Mouse (Mus musculus) urinary bladder, postnatal 4 days (tissue): ENCODE results near the gene Popdc3.
"Not testable (repeated sequence)": the region's sequence is repeated elsewhere in the genome, so short reads cannot be mapped to it uniquely, and the experiment has no call there.

Experiments used
- DNase-seq, 2 experiments: peaks; one replicate each; pipeline ENCODE4 v3.0.0; 2021 to 2022; ENCODE audit warnings: low spot score in 2 of 2

The Popdc3 gene

GRCm38 (mm10) chr10:45177798-45178197, at the start of gene Popdc3:
Popdc3 (plus strand) TSS chr10:45178098.
- not testable (repeated sequence) for DNase-seq

GRCm38 (mm10) chr10:45129105-45129504, 48.8 kb upstream of the Popdc3 start:
- no peak for DNase-seq

GRCm38 (mm10) chr10:45130004-45130403, 47.9 kb upstream of the Popdc3 start:
- no peak for DNase-seq

- no peak for DNase-seq
These were observed 45.5 kb upstream of the Popdc3 start for GRCm38 (mm10) chr10:45132371-45132770.

DNA sequence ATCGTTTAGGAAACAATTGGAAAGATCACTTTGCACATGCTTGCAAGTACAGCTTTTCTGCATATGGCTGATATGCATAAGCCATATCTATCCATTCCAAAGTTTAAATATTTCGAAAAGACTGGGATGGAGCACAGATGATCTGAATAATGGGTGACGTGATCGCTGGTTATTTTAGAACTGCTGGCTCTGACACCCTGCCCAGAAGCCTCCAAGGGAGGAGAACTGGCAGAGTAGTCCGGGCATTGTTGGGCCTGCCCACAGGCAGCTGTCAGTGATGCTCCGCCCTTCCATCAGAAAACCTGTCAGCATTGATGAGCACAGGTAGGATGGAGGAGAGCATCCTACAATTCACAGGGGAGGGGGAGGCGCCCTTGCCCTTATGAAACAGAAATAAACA, 41.1 kb upstream of the Popdc3 start:
- no peak for DNase-seq

GRCm38 (mm10) chr10:45139910-45140309, 38.0 kb upstream of the Popdc3 start:
- no peak for DNase-seq

- DNase-seq, result no peak
These were observed 37.3 kb upstream of the Popdc3 start for GRCm38 (mm10) chr10:45140474-45141212.

DNA sequence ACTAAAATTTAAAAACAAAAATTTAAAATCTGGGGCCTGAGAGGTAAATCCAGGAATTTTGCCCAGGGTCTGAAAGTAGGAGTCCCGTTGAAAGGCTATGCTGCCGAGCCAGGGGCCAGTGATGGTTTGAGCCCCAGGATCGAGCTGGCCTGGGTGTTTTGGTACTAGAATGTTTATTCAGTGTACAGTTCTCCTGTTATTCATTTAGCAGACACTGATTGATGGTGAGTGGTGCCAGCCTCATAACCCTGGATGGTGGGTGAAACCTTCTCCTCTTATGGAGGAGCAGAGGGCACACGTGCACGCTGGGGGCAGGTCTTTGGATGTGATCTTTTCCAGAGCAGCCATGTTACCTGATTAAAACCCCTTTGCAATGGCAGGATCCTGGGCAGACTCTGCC, 35.5 kb upstream of the Popdc3 start:
- no peak for DNase-seq

DNA sequence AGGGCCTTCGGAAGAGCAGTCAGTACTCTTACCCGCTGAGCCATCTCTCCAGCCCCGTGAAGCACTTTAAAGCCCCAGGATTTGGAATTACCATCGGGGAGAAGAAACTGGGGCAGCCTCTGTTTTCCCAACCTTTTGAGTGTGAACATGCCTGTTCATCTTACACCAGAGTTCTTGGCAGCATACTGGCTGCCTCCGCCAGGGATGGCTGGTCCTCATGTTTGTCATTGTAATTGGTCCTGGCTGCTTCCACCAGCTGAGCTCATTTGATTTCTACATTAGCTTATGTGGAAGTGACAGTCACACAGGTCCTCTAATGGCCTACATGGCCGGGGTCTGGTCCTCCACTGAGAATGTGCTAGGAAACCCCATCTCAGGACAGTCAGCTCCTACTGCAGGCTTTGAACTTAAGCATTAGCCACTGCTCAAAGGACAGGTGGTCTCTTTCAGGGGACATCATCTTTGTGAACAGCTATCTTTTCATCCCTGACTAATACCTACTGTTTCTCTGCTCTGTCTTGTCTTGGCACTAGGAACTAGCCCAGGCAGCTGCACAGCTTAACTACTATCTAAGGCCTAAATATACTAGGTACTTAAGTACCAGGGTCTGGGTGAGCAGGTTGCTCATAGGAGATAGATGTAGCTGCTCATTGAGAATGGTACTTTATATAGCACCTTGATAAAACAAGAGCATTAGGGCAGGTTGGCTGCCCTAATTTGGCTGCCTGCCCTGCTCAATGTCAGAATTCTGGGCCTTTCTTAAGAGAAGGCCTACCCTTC, 33.7 kb upstream of the Popdc3 start:
- no peak for DNase-seq

- DNase-seq, result no peak
These were observed 31.1 kb upstream of the Popdc3 start for GRCm38 (mm10) chr10:45146821-45147220.

DNA sequence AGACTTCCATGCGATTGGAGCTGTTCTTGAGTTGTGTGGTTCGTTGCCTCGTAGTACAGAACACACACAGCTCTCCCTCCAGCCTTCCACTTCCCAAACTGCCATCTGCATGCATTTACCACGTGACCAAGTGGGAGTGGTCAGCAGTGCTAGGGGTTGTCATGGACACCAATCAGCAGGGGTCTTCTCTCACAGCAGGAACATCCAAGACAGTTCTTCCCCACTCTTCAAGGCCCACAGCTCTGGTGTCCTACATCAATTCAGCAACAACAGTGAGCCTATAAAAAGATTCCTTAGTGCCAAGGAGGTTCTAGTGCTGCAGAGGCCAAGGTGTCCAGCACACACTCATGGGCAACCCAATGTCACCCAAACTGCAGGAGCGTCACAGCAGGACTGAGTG, 26.8 kb upstream of the Popdc3 start:
- DNase-seq, result no peak

DNA sequence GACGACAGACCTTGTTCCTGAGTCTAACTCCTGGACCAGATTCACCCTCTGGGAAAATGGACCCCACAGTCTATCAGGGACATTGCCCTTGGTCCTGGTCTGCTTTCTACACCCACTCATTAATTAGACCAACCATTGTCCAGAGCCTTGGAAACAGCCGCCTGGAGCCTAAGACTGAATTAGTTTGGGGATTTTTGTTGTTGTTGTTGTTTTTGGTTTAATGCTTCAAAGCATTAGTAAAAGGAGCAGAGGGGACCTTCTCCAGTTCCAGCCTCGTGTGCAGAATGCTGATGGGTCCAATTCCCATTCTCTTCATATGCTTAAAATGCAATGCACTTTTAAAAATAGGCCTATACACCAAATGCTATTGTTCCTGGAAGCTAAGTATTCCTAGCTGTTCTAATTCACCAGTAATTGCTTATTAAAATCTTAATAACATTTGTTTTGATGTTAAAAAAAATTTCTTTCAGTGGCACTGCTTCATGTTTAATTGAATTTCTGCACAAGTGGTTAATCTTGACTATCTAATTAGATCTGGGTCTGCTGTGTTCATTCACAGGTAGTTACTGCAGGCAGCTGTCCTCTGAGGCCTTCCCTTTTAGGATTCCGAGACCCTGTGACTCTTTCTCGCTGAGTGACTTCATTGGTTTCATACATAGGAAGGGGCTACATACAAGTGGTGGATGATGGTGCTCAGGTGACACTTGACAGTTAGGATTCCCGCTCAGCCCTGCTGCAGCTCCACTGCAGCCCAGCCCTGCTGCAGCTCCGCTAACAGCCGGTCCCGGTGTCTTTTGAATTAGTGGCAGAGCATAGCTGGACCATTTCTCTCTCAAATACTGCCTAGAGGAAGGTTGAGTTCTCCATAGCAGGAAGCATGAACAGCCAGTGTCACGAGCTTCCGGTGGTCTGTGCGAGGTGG, 25.9 kb upstream of the Popdc3 start:
- DNase-seq, result no peak

GRCm38 (mm10) chr10:45154557-45155060, 23.3 kb upstream of the Popdc3 start:
- no peak for DNase-seq

DNA sequence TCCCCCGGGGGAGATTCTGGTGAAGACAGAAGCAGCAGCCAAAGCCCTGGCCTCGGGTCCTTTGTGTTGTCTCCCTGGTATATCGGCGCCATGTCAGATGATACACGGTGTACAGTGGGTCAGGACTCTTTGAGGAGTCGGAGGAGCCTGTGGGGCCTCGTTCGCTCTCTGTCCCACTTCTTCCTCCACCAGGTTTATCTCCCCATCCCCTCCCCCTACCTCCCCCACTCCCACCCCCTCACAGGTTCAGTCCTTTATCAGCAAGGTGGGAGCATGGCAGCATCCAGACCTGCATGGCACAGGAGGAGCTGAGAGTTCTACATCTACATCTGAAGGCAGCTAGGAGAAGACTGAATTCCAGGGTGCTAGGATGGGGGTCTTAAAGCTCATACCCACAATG, 12.0 kb upstream of the Popdc3 start:
- DNase-seq, result no peak

DNA sequence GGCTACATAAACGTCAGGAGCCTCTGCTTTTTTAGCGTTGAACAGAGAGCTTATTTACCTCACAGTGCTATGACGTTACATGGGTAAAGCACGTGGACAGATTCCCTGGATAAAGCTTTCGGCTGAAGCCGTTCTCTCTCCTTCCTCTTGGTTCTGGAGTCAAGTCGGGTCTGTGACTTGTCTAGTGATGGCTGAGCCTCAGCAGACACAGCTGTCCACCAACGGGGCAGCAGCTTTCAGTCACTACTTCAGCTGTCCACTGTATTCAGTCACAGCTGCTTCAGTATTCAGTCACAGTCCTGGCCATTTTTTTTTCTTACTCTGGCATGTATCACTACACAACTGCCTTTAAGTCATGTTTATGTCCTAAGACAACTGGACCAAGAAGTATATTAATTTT, 4.0 kb upstream of the Popdc3 start:
- no peak for DNase-seq

GRCm38 (mm10) chr10:45174345-45174744, 3.6 kb upstream of the Popdc3 start:
- no peak for DNase-seq

DNA sequence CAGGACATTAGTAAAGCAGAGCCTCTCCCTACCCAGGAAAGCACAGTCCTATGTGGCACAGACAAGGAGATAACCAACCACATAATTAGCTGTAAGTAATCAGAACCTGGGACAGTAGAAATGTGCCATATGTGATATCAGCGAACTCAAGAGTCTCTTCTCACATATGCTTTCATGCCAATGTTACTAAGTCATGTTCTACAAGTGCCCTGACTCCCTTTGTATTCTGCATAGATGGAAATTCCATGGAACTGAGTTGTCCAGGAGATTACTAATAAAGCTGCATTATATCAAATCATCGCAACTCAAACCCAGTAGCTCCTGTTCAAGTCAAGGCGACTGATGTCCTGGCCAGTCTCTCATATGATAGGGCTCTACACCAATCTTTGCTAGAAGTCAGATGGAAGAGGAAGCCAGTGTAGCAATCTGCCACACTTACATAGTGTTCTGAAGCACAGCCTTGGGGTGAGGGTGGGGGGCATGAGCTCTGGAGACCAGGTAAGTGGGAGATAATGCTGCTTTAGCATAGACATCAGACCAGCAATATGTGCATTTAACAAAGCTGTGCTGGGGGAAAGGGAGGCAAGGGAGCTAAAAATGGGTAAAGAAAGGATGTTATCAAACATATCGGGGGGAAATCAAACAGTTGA, 2.9 kb downstream of the Popdc3 start:
- DNase-seq, result no peak

- no peak for DNase-seq
These were observed 3.4 kb downstream of the Popdc3 start for GRCm38 (mm10) chr10:45181344-45181743.

DNA sequence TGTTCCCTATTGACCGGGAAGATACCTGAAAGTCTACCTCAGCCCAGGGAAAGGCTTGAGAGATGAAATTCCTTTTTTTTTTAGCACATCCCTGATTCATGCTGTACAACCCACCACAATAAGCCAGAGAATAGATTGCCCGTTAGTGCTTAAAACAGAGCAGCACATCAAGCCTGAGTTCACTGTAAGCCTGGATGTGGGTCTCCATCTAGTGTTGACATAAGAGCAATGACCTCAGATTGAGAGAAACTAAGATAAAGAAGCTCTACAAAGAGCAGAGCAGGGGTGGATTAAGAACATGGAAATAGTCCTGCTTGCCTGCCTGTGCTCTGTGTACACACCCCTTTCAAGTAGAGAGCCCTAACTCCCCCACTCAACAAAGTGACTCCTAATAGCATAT, 7.6 kb downstream of the Popdc3 start:
- no peak for DNase-seq

GRCm38 (mm10) chr10:45193330-45194310, 15.7 kb downstream of the Popdc3 start:
- no peak for DNase-seq
